Mouse (Mus musculus): ENCODE data around the gene Tle2. TPM values are rescaled to one million over a fixed set of nuclear protein-coding genes. Genes with fewer than 3 reads are reported as not detected.

The Tle2 gene
- polyA plus RNA-seq, 1 experiment from 2014 or later = 41.7 TPM

GRCm38 (mm10) chr10:81601396-81601905 is 27.1 kb downstream of the Tle2 start:
- H3K4me1 ChIP-seq = peaks cover 61% of the 10 kb centered on the region
- no peak for ATAC-seq (ENCODE audit: insufficient number of reproducible peaks, low FRiP score, low TSS enrichment, low read depth)
- H3K27me3 ChIP-seq = no peaks in the 10 kb centered on the region
- H3K9ac ChIP-seq = no peak overlapping the region
- H3K36me3 ChIP-seq = no peaks in the 10 kb centered on the region
- peak overlapping the region; percentile 55 for H3K4me2 ChIP-seq
- peak overlapping the region; percentile 32 for H3K4me3 ChIP-seq
- no peaks in the 10 kb centered on the region for H3K9me3 ChIP-seq
- H3K27ac ChIP-seq = peak overlapping the region; percentile 75
- 19% methylated on average over 7 of the region's 7 CpGs for WGBS

DNA sequence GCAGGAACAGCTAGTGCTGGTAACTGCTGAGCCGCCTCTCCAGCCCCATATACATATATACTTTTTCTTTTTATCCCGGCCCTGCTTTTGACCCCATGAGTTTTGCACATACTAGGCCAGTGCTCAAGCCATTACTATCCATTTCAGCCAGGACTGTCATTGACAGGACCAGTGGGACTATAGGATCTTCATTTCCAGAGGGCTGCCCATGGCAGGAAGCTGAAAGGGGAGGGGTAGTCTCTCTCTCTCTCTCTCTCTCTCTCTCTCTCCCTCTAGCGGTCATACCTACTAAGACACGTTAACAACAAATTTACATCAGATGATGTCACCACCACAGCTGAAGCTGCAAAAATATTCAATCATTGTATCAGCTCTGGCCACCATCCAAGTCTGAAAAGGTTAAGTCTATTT is 28.4 kb downstream of the Tle2 start:
- Histone ChIP-seq H3K27ac (peak overlapping the region; percentile 30; the same call in 1 of the 2 replicates), H3K9me3 (no peaks in the 10 kb centered on the region), H3K9ac (no peak overlapping the region), H3K27me3 (no peaks in the 10 kb centered on the region), H3K36me3 (no peaks in the 10 kb centered on the region), H3K4me3 (no peak overlapping the region), H3K4me1 (peaks cover 52% of the 10 kb centered on the region), H3K4me2 (no peak overlapping the region)
- no peak for ATAC-seq (ENCODE audit: insufficient number of reproducible peaks, low FRiP score, low TSS enrichment, low read depth)
- WGBS = 16% methylated on average over 4 of the region's 4 CpGs

GRCm38 (mm10) chr10:81604019-81604967 is 29.9 kb downstream of the Tle2 start:
- WGBS = 69% methylated on average over 12 of the region's 12 CpGs
- no peak overlapping the region for H3K9ac ChIP-seq

GRCm38 (mm10) chr10:81604968-81605665 is 30.8 kb downstream of the Tle2 start:
- Histone ChIP-seq H3K9me3 (no peaks in the 10 kb centered on the region), H3K4me3 (peak overlapping the region; percentile 59), H3K27ac (peak overlapping the region; percentile 93), H3K4me2 (peak overlapping the region; percentile 69), H3K36me3 (peaks cover 3% of the 10 kb centered on the region; the same call in 1 of the 2 replicates), H3K27me3 (no peaks in the 10 kb centered on the region), H3K9ac (0 out of 2 replicates have a peak overlapping the region, but pooled peaks have one; percentile 26), H3K4me1 (peaks cover 44% of the 10 kb centered on the region)
- whole genome bisulfite sequencing = 18% methylated on average over 29 of the region's 29 CpGs
- peak; percentile 17; the same call in 1 of the 2 replicates for ATAC-seq (ENCODE audit: insufficient number of reproducible peaks, low FRiP score, low TSS enrichment, low read depth)

More at GRCm38 (mm10) chr10:81604019-81604967, 29.9 kb downstream of the Tle2 start:
- H3K9me3 ChIP-seq = no peaks in the 10 kb centered on the region
- peak overlapping the region; percentile 69; the same call in 1 of the 2 replicates for H3K4me2 ChIP-seq
- H3K27ac ChIP-seq = 0 out of 2 replicates have a peak overlapping the region, but pooled peaks have one; percentile 43
- no peak overlapping the region for H3K4me3 ChIP-seq
- ATAC-seq (ENCODE audit: insufficient number of reproducible peaks, low FRiP score, low TSS enrichment, low read depth) = no peak
- peaks cover 46% of the 10 kb centered on the region for H3K4me1 ChIP-seq
- H3K36me3 ChIP-seq = peaks cover 3% of the 10 kb centered on the region; the same call in 1 of the 2 replicates
- no peaks in the 10 kb centered on the region for H3K27me3 ChIP-seq

GRCm38 (mm10) chr10:81605666-81605973 is 31.3 kb downstream of the Tle2 start:
- Histone ChIP-seq H3K9ac (0 out of 2 replicates have a peak overlapping the region, but pooled peaks have one; percentile 26), H3K36me3 (peaks cover 3% of the 10 kb centered on the region; the same call in 1 of the 2 replicates), H3K9me3 (no peaks in the 10 kb centered on the region), H3K4me1 (peaks cover 40% of the 10 kb centered on the region), H3K4me3 (peak overlapping the region; percentile 59), H3K4me2 (peak overlapping the region; percentile 69), H3K27ac (peak overlapping the region; percentile 93), H3K27me3 (no peaks in the 10 kb centered on the region)
- WGBS = 2% methylated on average over 14 of the region's 14 CpGs
- no peak for ATAC-seq (ENCODE audit: insufficient number of reproducible peaks, low FRiP score, low TSS enrichment, low read depth)

DNA sequence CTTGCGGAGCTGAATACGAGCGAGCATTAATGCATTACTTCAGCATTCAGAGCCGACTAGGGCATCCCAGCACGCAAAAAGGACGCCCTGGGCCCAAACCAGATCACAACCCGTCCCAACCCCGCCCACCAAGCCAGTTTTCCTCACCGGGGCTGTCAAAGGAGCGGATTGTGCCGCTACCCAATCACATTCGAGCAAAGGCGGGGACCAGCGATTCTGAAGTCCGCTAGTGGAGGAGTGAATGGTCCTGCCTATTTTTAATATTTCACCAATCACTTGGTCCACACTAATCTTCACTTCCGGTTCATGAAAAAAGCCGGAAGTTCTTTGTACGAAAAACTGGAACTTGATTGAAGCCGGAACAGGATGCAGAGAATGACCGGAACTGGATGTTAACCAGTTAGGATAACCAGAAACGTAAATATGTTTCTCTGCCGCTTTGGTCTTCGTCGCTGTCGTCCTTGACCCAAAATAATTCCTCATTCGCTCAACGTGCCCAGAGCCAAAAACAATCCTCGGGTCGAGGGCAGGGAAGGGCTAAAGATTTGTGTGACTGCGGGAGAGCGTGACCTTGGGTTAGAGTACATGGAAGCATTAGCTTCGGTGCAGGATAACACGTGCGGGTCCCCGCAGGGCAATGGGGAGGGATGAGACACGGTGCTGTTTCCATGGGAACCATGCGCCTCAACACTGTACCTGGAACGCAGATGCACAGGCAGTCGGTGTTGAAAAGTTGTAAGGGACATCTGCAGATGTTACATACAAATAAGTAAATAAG is 31.8 kb downstream of the Tle2 start, which contains the start of gene BC025920:
Gene BC025920 (plus strand): TSS at position 297 of the 778 bp plus-strand sequence.
- H3K4me3 ChIP-seq = peak within 1 kb of the TSS; percentile 59
- H3K9me3 ChIP-seq = no peaks in the 10 kb centered on the region
- H3K27me3 ChIP-seq = no peaks in the 10 kb centered on the region
- peak; percentile 89 for ATAC-seq (ENCODE audit: insufficient number of reproducible peaks, low FRiP score, low TSS enrichment, low read depth)
- peak within 1 kb of the TSS; percentile 93 for H3K27ac ChIP-seq
- H3K9ac ChIP-seq = peak within 1 kb of the TSS; percentile 57
- peak within 1 kb of the TSS; percentile 80 for H3K4me2 ChIP-seq
- peaks cover 3% of the 10 kb centered on the region; the same call in 1 of the 2 replicates for H3K36me3 ChIP-seq
- H3K4me1 ChIP-seq = peaks cover 35% of the 10 kb centered on the region
- WGBS = under 1% methylated on average over 39 of the region's 39 CpGs

DNA sequence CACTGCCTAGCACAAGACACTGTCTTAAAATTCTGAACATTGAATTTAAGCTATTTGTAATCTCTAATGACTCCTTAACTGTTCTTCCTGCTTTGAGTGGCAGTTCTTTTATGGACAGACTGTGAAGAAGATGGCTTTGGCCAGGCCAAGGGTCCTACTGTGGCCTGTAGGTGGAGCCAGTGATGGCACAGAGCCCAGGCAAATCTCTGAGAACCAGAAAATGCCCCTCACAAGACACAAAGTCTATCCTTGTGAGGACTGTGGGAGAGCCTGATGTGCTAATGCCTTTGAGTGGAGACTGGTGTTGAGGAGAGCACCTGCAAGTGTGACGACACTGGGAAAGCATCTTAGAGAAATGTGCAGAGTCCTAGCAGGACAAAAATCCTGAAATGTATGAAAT is 33.9 kb downstream of the Tle2 start:
- Histone ChIP-seq H3K27ac (no peak overlapping the region), H3K9me3 (no peaks in the 10 kb centered on the region), H3K4me3 (no peak overlapping the region), H3K36me3 (peaks cover 3% of the 10 kb centered on the region; the same call in 1 of the 2 replicates), H3K27me3 (no peaks in the 10 kb centered on the region), H3K9ac (no peak overlapping the region), H3K4me2 (no peak overlapping the region), H3K4me1 (peaks cover 18% of the 10 kb centered on the region)
- ATAC-seq (ENCODE audit: insufficient number of reproducible peaks, low FRiP score, low TSS enrichment, low read depth) = no peak
- WGBS = 90% methylated on average over 1 of the region's 1 CpGs

- ATAC-seq (ENCODE audit: insufficient number of reproducible peaks, low FRiP score, low TSS enrichment, low read depth) = no peak
- no peaks in the 10 kb centered on the region for H3K9me3 ChIP-seq
- no peaks in the 10 kb centered on the region for H3K27me3 ChIP-seq
- no peak overlapping the region for H3K4me3 ChIP-seq
- H3K27ac ChIP-seq = no peak overlapping the region
- no peak overlapping the region for H3K9ac ChIP-seq
- H3K4me1 ChIP-seq = peaks cover 9% of the 10 kb centered on the region; the same call in 1 of the 2 replicates
- 71% methylated on average over 3 of the region's 3 CpGs for WGBS
- no peak overlapping the region for H3K4me2 ChIP-seq
- H3K36me3 ChIP-seq = peaks cover 3% of the 10 kb centered on the region; the same call in 1 of the 2 replicates
These were observed 38.4 kb downstream of the Tle2 start for GRCm38 (mm10) chr10:81612779-81613178.

DNA sequence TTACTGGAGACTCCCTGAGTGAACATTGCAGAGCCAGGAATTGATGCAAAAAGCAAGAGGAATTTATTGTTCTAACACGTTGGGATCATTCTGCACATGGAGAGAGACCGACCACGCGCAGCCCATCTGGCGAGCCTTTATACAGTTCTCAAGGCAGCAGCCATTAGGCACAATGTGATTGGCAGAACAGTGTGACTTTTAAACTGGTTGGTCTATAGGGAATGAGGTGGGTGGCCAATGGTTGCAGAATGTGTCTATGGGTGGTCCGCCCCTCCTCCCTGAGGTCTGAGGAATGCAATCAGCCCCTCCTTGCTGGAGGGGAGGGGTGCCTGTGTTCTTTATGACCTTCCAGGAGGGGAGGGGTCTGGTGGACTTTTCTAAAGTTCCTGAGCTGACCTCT is 41.1 kb downstream of the Tle2 start:
- no peaks in the 10 kb centered on the region for H3K9me3 ChIP-seq
- H3K4me2 ChIP-seq = no peak overlapping the region
- ATAC-seq (ENCODE audit: insufficient number of reproducible peaks, low FRiP score, low TSS enrichment, low read depth) = peak; percentile 58; the same call in 1 of the 2 replicates
- no peak overlapping the region for H3K4me3 ChIP-seq
- 21% methylated on average over 6 of the region's 6 CpGs for WGBS
- peaks cover 4% of the 10 kb centered on the region for H3K36me3 ChIP-seq
- peaks cover 9% of the 10 kb centered on the region; the same call in 1 of the 2 replicates for H3K4me1 ChIP-seq
- H3K27ac ChIP-seq = peak overlapping the region; percentile 50; the same call in 1 of the 2 replicates
- H3K27me3 ChIP-seq = no peaks in the 10 kb centered on the region
- H3K9ac ChIP-seq = no peak overlapping the region

GRCm38 (mm10) chr10:81619976-81620375 is 45.6 kb downstream of the Tle2 start:
- WGBS = 70% methylated on average over 5 of the region's 5 CpGs
- ATAC-seq (ENCODE audit: insufficient number of reproducible peaks, low FRiP score, low TSS enrichment, low read depth) = no peak
- Histone ChIP-seq H3K4me2 (no peak overlapping the region), H3K4me3 (no peak overlapping the region), H3K27me3 (no peaks in the 10 kb centered on the region), H3K9me3 (no peaks in the 10 kb centered on the region), H3K27ac (no peak overlapping the region), H3K4me1 (peaks cover 9% of the 10 kb centered on the region; the same call in 1 of the 2 replicates), H3K36me3 (peaks cover 48% of the 10 kb centered on the region), H3K9ac (no peak overlapping the region)

GRCm38 (mm10) chr10:81620786-81621185 is 46.4 kb downstream of the Tle2 start:
- no peaks in the 10 kb centered on the region for H3K9me3 ChIP-seq
- H3K9ac ChIP-seq = no peak overlapping the region
- H3K4me1 ChIP-seq = peaks cover 7% of the 10 kb centered on the region; the same call in 1 of the 2 replicates
- H3K4me3 ChIP-seq = no peak overlapping the region
- peaks cover 56% of the 10 kb centered on the region for H3K36me3 ChIP-seq
- WGBS = 58% methylated on average over 9 of the region's 9 CpGs
- no peaks in the 10 kb centered on the region for H3K27me3 ChIP-seq
- no peak overlapping the region for H3K27ac ChIP-seq
- no peak overlapping the region for H3K4me2 ChIP-seq
- ATAC-seq (ENCODE audit: insufficient number of reproducible peaks, low FRiP score, low TSS enrichment, low read depth) = no peak
